Mouse (Mus musculus) embryo, embryonic 10 days (tissue): ENCODE measurements around the gene H2-Q10.
A peak's percentile ranks its signal among the peaks of the same experiment; 100 is the strongest.

Experiments used
- DNase-seq: peaks from one replicate; pipeline ENCODE4 v3.0.0-alpha.2; 2015; ENCODE audit warnings: low spot score

The H2-Q10 gene

DNA sequence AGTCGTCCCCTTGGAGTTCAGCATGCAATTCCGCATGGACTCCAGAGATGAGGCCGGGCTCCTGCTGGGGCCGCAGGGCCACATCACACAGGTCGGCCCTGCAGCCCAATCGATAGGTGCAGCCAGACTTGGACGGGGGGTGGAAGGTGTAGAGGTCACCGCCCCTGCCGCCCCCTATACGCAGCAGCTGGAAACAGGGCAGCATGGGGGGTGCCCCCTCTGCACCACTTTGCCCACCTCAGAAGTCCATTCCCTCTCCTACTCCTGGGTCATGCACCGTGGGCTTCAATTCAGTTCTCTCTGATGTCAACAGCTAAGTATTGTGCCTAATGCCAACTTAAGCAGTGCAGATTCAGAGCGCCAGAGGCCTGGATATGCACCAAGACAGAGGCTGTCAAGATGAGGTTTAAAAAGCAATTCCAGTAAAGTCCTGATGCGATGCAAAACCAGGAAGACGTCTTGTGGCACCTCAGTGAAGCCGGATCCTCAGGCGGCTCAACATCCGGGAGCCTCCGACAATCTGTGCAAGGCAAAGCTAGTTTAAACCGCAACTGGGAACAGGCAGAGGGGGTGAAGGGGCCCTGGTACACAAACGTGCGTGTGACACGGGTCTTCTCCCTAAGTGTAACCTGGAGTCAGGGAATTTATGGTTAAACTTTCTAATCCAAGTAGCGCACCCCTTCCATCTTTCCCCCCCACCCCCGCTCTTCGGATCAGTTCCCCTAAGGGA is 46.2 kb downstream of the H2-Q10 start:
- DNase-seq = peak; percentile 51

DNA sequence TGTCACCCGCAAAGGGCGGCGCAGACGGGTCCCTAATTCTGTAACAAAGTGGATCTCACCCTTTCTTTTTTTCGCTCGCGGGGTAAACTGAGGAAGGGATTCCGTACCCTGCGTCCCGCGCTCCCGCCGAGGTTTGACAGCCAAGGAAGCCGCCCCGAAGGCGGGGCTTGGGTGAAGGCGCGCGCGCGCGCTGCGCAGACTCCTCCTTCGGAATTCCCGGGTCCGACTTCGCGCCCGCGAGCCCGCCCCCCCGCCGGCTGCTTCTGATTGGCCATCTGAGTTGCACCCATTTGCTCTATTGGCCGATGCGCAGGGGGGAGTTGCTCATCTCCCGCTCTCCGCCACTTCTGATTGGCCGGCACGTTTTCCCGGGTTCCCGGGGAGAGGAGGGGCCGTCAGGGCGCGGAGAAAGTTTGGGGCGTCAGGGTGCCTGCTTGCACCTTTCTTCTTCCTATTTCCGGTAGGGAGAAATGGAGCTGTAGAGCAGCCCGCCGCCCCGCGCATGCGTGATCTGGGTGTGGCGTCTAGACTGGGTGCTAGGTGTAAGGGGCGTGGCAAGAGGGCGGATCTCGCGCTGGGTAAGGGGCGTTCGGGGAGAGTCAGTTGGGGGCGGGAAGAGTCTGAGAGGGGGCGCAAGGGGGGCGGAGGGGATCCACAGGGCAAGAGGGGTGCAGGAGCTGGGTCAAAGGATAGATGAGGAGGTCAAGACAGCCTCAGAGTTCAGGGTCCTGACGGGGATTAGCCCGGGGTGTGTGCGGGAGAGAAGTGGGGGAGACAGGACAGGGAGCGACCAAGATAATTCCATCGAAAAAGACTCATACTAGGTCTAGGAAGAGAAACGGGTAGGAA is 47.0 kb downstream of the H2-Q10 start, which contains the start of the genes Tcf19 and Cchcr1:
TSS of gene Tcf19 (minus strand) at position 173 of the 849 bp plus-strand sequence.
TSS of gene Cchcr1 (plus strand) at position 449 of the 849 bp plus-strand sequence.
- peak; percentile 97 for DNase-seq

DNA sequence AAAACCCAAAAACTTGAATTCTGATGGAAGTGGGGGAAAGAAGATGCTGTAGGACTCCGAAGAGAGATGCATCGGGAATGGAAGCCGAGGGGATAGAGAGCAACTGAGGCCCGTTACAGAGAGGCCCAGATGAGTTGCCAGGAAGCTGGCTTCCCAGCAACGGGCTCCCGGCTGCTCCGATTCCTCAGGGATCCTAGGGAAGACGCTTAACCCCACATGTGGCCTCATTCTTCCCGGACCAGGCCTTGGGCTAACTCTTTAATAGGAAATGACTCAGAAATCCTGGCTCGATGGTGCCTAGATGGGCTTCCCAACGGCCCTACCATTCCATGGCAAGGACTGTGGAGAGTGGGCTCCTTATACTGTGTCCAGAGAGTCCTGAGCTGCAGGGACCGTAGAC is 47.6 kb downstream of the H2-Q10 start:
- DNase-seq = no peak
